ENCODE assay signal across 8 mouse cellular contexts in genomic region chr8:93598613-93599121, GRCm38 (mm10).
DNase-seq lines count a peak whose midpoint lies in the region; ATAC-seq and TF ChIP-seq lines count a peak whose summit lies in the region.

No protein-coding gene starts in this region.

- no peaks in the 10 kb centered on the region for H3K9me3 ChIP-seq in embryonic facial prominence, embryonic 14.5 days (ENCODE audit: control insufficient read depth, low read length)
- no peaks in the 10 kb centered on the region for H3K9me3 ChIP-seq in embryonic facial prominence, embryonic 10.5 days
- H3K9me3 ChIP-seq in midbrain, postnatal 0 days (ENCODE audit: low read length) = no peaks in the 10 kb centered on the region
- H3K9me3 ChIP-seq in midbrain, embryonic 15.5 days = no peaks in the 10 kb centered on the region
- no peaks in the 10 kb centered on the region for H3K9me3 ChIP-seq in stomach, embryonic 14.5 days (ENCODE audit: control insufficient read depth, low read depth, low read length)

- H3K9ac ChIP-seq in embryonic facial prominence, embryonic 14.5 days (ENCODE audit: low read depth, low read length) = no peak overlapping the region
- H3K9ac ChIP-seq in midbrain, postnatal 0 days (replicated peaks; ENCODE audit: low read length, poor library complexity, severe bottlenecking) = no peak overlapping the region
- H3K9ac ChIP-seq in midbrain, embryonic 15.5 days = no peak overlapping the region
- H3K9ac ChIP-seq in stomach, embryonic 14.5 days (replicated peaks; ENCODE audit: low read depth, low read length) = no peak overlapping the region

- peak; percentile 23 for DNase-seq in embryonic facial prominence, embryonic 14.5 days (ENCODE audit: low spot score)
- DNase-seq in embryonic facial prominence, embryonic 10.5 days (ENCODE audit: low spot score) = no peak
- peak; percentile 43 for DNase-seq in midbrain, postnatal 0 days (ENCODE audit: low spot score)
- peak; percentile 34 to 49 for DNase-seq in kidney, postnatal 25 days
- DNase-seq in cerebellum, adult 11-12 months = no peak
- DNase-seq in spleen, postnatal 10 days (ENCODE audit: low spot score in 2 of 2) = no peak

- no peaks in the 10 kb centered on the region for H3K36me3 ChIP-seq in embryonic facial prominence, embryonic 14.5 days (ENCODE audit: control insufficient read depth, insufficient read depth, low read length)
- H3K36me3 ChIP-seq in embryonic facial prominence, embryonic 10.5 days (replicated peaks) = no peaks in the 10 kb centered on the region
- H3K36me3 ChIP-seq in midbrain, postnatal 0 days (ENCODE audit: insufficient read depth, low read length) = no peaks in the 10 kb centered on the region
- H3K36me3 ChIP-seq in midbrain, embryonic 15.5 days (replicated peaks) = no peaks in the 10 kb centered on the region
- H3K36me3 ChIP-seq in stomach, embryonic 14.5 days (ENCODE audit: control insufficient read depth, insufficient read depth, low read length) = no peaks in the 10 kb centered on the region

- no peaks in the 10 kb centered on the region; the same call in 1 of the 2 replicates for H3K4me1 ChIP-seq in embryonic facial prominence, embryonic 14.5 days (ENCODE audit: control insufficient read depth, insufficient read depth, low read length)
- peaks cover 14% of the 10 kb centered on the region for H3K4me1 ChIP-seq in embryonic facial prominence, embryonic 10.5 days
- no peaks in the 10 kb centered on the region for H3K4me1 ChIP-seq in midbrain, postnatal 0 days (ENCODE audit: insufficient read depth, low read length)
- no peaks in the 10 kb centered on the region; the same call in 1 of the 2 replicates for H3K4me1 ChIP-seq in midbrain, embryonic 15.5 days
- peaks cover 13% of the 10 kb centered on the region; the same call in 1 of the 2 replicates for H3K4me1 ChIP-seq in stomach, embryonic 14.5 days (ENCODE audit: control insufficient read depth, insufficient read depth, low read length)

- no peak overlapping the region for H3K27ac ChIP-seq in embryonic facial prominence, embryonic 14.5 days (replicated peaks; ENCODE audit: low read depth, low read length)
- H3K27ac ChIP-seq in embryonic facial prominence, embryonic 10.5 days (replicated peaks) = no peak overlapping the region
- no peak overlapping the region for H3K27ac ChIP-seq in midbrain, postnatal 0 days (ENCODE audit: low read depth, low read length)
- H3K27ac ChIP-seq in midbrain, embryonic 15.5 days = no peak overlapping the region
- H3K27ac ChIP-seq in stomach, embryonic 14.5 days (ENCODE audit: low read length) = peak overlapping the region; percentile 73; the same call in 1 of the 2 replicates

- no peak overlapping the region for H3K4me3 ChIP-seq in embryonic facial prominence, embryonic 14.5 days (ENCODE audit: low read depth, low read length)
- no peak overlapping the region for H3K4me3 ChIP-seq in embryonic facial prominence, embryonic 10.5 days
- no peak overlapping the region for H3K4me3 ChIP-seq in midbrain, postnatal 0 days (ENCODE audit: low read depth, low read length)
- H3K4me3 ChIP-seq in midbrain, embryonic 15.5 days = no peak overlapping the region
- no peak overlapping the region for H3K4me3 ChIP-seq in stomach, embryonic 14.5 days (ENCODE audit: low read depth, low read length)

- H3K27me3 ChIP-seq in embryonic facial prominence, embryonic 14.5 days (replicated peaks; ENCODE audit: control insufficient read depth, insufficient read depth, low read length) = no peaks in the 10 kb centered on the region
- H3K27me3 ChIP-seq in embryonic facial prominence, embryonic 10.5 days (replicated peaks; ENCODE audit: low read depth, poor library complexity, severe bottlenecking) = no peaks in the 10 kb centered on the region
- no peaks in the 10 kb centered on the region for H3K27me3 ChIP-seq in midbrain, postnatal 0 days (ENCODE audit: insufficient read depth, low read length)
- H3K27me3 ChIP-seq in midbrain, embryonic 15.5 days (replicated peaks) = no peaks in the 10 kb centered on the region
- H3K27me3 ChIP-seq in stomach, embryonic 14.5 days (ENCODE audit: control insufficient read depth, insufficient read depth, low read length) = no peaks in the 10 kb centered on the region

- 51% methylated on average over 11 of the region's 11 CpGs for WGBS in embryonic facial prominence, embryonic 14.5 days
- WGBS in embryonic facial prominence, embryonic 10.5 days = 62% methylated on average over 11 of the region's 11 CpGs
- 47% methylated on average over 11 of the region's 11 CpGs for WGBS in midbrain, postnatal 0 days
- 62% methylated on average over 11 of the region's 11 CpGs for WGBS in midbrain, embryonic 15.5 days
- WGBS in stomach, embryonic 14.5 days = 19% methylated on average over 11 of the region's 11 CpGs

- no peak for TF ChIP-seq CTCF in midbrain, postnatal 0 days (IDR thresholded peaks at IDR 0.05)

- ATAC-seq in embryonic facial prominence, embryonic 14.5 days (ENCODE audit: low read depth) = no peak
- no peak for ATAC-seq in midbrain, postnatal 0 days (ENCODE audit: low FRiP score)
- ATAC-seq in midbrain, embryonic 15.5 days (replicated peaks) = no peak
- ATAC-seq in stomach, embryonic 14.5 days (ENCODE audit: insufficient number of reproducible peaks, insufficient read depth, low FRiP score, low read depth) = peak; percentile 65; the same call in 1 of the 2 replicates

- H3K4me2 ChIP-seq in embryonic facial prominence, embryonic 14.5 days (ENCODE audit: low read depth, low read length) = no peak overlapping the region
- H3K4me2 ChIP-seq in midbrain, postnatal 0 days (ENCODE audit: low read depth, low read length, poor library complexity, severe bottlenecking) = no peak overlapping the region
- no peak overlapping the region for H3K4me2 ChIP-seq in midbrain, embryonic 15.5 days
- H3K4me2 ChIP-seq in stomach, embryonic 14.5 days (replicated peaks; ENCODE audit: low read depth, low read length) = peak overlapping the region; percentile 20; the same call in 1 of the 2 replicates

Comparison
In these comparisons a context has a peak if more than half of its experiments do, and no peak if none do; other contexts are left out.
1. DNase-seq: peak in embryonic facial prominence, embryonic 14.5 days (single experiment), midbrain, postnatal 0 days (single experiment) and kidney, postnatal 25 days (2 of 2); none in embryonic facial prominence, embryonic 10.5 days (single experiment), cerebellum, adult 11-12 months (single experiment) and spleen, postnatal 10 days (0 of 2).